Mouse (Mus musculus) kidney, adult 2 months (tissue): ENCODE results near the gene Rab26. TPM values are rescaled to one million over a fixed set of nuclear protein-coding genes. Genes with fewer than 3 reads are reported as not detected.

Source experiments
- DNase-seq: peaks from one replicate; pipeline ENCODE4 v3.0.0; 2021
- H3K27ac ChIP-seq: fragments of 200-500 bp; 2 replicates; pipeline ENCODE4 v1.5.1; 2012; ENCODE audit warnings: low read depth, low read length, control low read depth, inconsistent platforms; ENCODE audit not compliant: insufficient read depth
- H3K27me3 ChIP-seq: fragments of 200-500 bp; replicated peaks from 2 replicates; pipeline ENCODE4 v1.6.1; 2012; ENCODE audit warnings: mild to moderate bottlenecking, moderate library complexity, low read length, inconsistent platforms; ENCODE audit not compliant: control insufficient read depth, insufficient read depth
- H3K36me3 ChIP-seq: fragments of 200-500 bp; 2 replicates; pipeline ENCODE4 v1.6.1; 2012; ENCODE audit warnings: mild to moderate bottlenecking, moderate library complexity, low read length, inconsistent platforms; ENCODE audit not compliant: control insufficient read depth, insufficient read depth
- H3K4me1 ChIP-seq: fragments of 200-500 bp; 2 replicates; pipeline ENCODE4 v1.6.1; 2011; ENCODE audit warnings: low read length; ENCODE audit not compliant: control insufficient read depth, insufficient read depth
- H3K4me3 ChIP-seq: fragments of 200-500 bp; 2 replicates; pipeline ENCODE4 v1.5.1; 2011; ENCODE audit warnings: mild to moderate bottlenecking, low read depth, low read length, control low read depth; ENCODE audit not compliant: insufficient read depth
- CTCF ChIP-seq: fragments of 200-500 bp; conservative IDR thresholded peaks from 2 replicates; pipeline ENCODE4 v1.5.1; 2011; ENCODE audit warnings: low read depth, mild to moderate bottlenecking, control low read depth, low read length, moderate library complexity, mixed read lengths; ENCODE audit not compliant: insufficient read depth, insufficient read length
- POLR2A ChIP-seq: fragments of 200-500 bp; IDR thresholded peaks from one replicate; pipeline ENCODE4 v1.6.1; 2011; ENCODE audit warnings: low read depth, low read length, control low read depth
- WGBS: fragments of 180-500 bp; shearing (Covaris S2); methylation state at CpG from one replicate; pipeline ENCODE4 v1.1.7; 2018; 5-methylcytosine and 5-hydroxymethylcytosine counted together
- polyA plus RNA-seq: library from polyadenylated mRNA; depleted of rRNA; stranded (reverse); fragments of >200 nt; gene quantifications from 2 replicates; pipeline ENCODE4 v1.2.3, GENCODE M21; 2012

The Rab26 gene
- polyA plus RNA-seq, 1 experiment = 0.58 TPM

- DNase-seq = peak; percentile 68
- WGBS = 13% methylated on average over 9 of the region's 9 CpGs
These were observed 14.4 kb upstream of the Rab26 start for GRCm38 (mm10) chr17:24548435-24548834.

GRCm38 (mm10) chr17:24546234-24546633, 12.2 kb upstream of the Rab26 start:
- DNase-seq = peak; percentile 37
- WGBS = 61% methylated on average over 3 of the region's 3 CpGs

More at GRCm38 (mm10) chr17:24548435-24548834, 14.4 kb upstream of the Rab26 start:
- Histone ChIP-seq H3K4me3 (peak overlapping the region; percentile 60; the same call in 1 of the 2 replicates), H3K27ac (peak overlapping the region; percentile 84), H3K36me3 (no peaks in the 10 kb centered on the region), H3K4me1 (peaks cover 7% of the 10 kb centered on the region; the same call in 1 of the 2 replicates), H3K27me3 (no peaks in the 10 kb centered on the region)
- TF ChIP-seq POLR2A (no peak), CTCF (no peak)

GRCm38 (mm10) chr17:24545247-24545646, 11.2 kb upstream of the Rab26 start:
- Histone ChIP-seq H3K36me3 (no peaks in the 10 kb centered on the region), H3K27ac (no peak overlapping the region), H3K4me3 (no peak overlapping the region), H3K4me1 (no peaks in the 10 kb centered on the region), H3K27me3 (no peaks in the 10 kb centered on the region)
- 89% methylated on average over 2 of the region's 2 CpGs for WGBS
- no peak for TF ChIP-seq CTCF
- TF ChIP-seq POLR2A = no peak
- no peak for DNase-seq

More at GRCm38 (mm10) chr17:24546234-24546633, 12.2 kb upstream of the Rab26 start:
- Histone ChIP-seq H3K27ac (no peak overlapping the region), H3K4me1 (peaks cover 4% of the 10 kb centered on the region; the same call in 1 of the 2 replicates), H3K4me3 (no peak overlapping the region), H3K27me3 (no peaks in the 10 kb centered on the region), H3K36me3 (no peaks in the 10 kb centered on the region)
- TF ChIP-seq POLR2A (no peak), CTCF (no peak)

GRCm38 (mm10) chr17:24544613-24545012, 10.6 kb upstream of the Rab26 start:
- DNase-seq = no peak
- WGBS = 36% methylated on average over 12 of the region's 12 CpGs
- TF ChIP-seq POLR2A = no peak
- TF ChIP-seq CTCF = no peak

GRCm38 (mm10) chr17:24540375-24540774, 6.4 kb upstream of the Rab26 start:
- Histone ChIP-seq H3K4me3 (no peak overlapping the region), H3K4me1 (no peaks in the 10 kb centered on the region), H3K27me3 (no peaks in the 10 kb centered on the region), H3K36me3 (no peaks in the 10 kb centered on the region), H3K27ac (no peak overlapping the region)
- DNase-seq = peak; percentile 71
- 7% methylated on average over 3 of the region's 3 CpGs for WGBS
- no peak for TF ChIP-seq POLR2A
- TF ChIP-seq CTCF = peak; percentile 86

More at GRCm38 (mm10) chr17:24544613-24545012, 10.6 kb upstream of the Rab26 start:
- Histone ChIP-seq H3K27me3 (no peaks in the 10 kb centered on the region), H3K36me3 (no peaks in the 10 kb centered on the region), H3K4me3 (no peak overlapping the region), H3K27ac (no peak overlapping the region), H3K4me1 (no peaks in the 10 kb centered on the region)

GRCm38 (mm10) chr17:24538950-24539349, 4.9 kb upstream of the Rab26 start:
- Histone ChIP-seq H3K36me3 (no peaks in the 10 kb centered on the region), H3K4me1 (no peaks in the 10 kb centered on the region), H3K4me3 (no peak overlapping the region), H3K27ac (no peak overlapping the region), H3K27me3 (no peaks in the 10 kb centered on the region)
- no peak for TF ChIP-seq CTCF
- TF ChIP-seq POLR2A = no peak
- 63% methylated on average over 8 of the region's 8 CpGs for WGBS
- DNase-seq = peak; percentile 65

- no peaks in the 10 kb centered on the region for H3K27me3 ChIP-seq
- no peaks in the 10 kb centered on the region for H3K4me1 ChIP-seq
- TF ChIP-seq CTCF = no peak
- no peak for TF ChIP-seq POLR2A
- no peak overlapping the region for H3K27ac ChIP-seq
- DNase-seq = no peak
- H3K4me3 ChIP-seq = no peak overlapping the region
- H3K36me3 ChIP-seq = no peaks in the 10 kb centered on the region
- WGBS = 53% methylated on average over 3 of the region's 3 CpGs
These were observed 3.5 kb upstream of the Rab26 start for GRCm38 (mm10) chr17:24537536-24537935.
